Mouse (Mus musculus) midbrain, embryonic 14.5 days (tissue): Measurements from ENCODE around the gene Adcy7. TPM values are rescaled to one million over a fixed set of nuclear protein-coding genes. Genes with fewer than 3 reads are reported as not detected.

Experiments
- ATAC-seq: fragments of 200-750 bp; cut with Nextera tagmentation; 2 replicates; pipeline ENCODE4 v1.8.0; 2017; ENCODE audit warnings: moderate number of reproducible peaks, moderate library complexity; ENCODE audit not compliant: low FRiP score, low TSS enrichment
- DNase-seq: peaks from one replicate; pipeline ENCODE4 v3.0.0-alpha.2; 2015
- H3K27ac ChIP-seq: fragments of 300-500 bp; sonication (generic); replicated peaks from 2 replicates; pipeline ENCODE4 v1.5.1; 2014; ENCODE audit warnings: mild to moderate bottlenecking, low read depth, low read length, moderate library complexity
- H3K27me3 ChIP-seq: fragments of 300-500 bp; sonication (generic); 2 replicates; pipeline ENCODE4 v1.6.1; 2014; ENCODE audit warnings: low read length, control low read depth, mixed read lengths; ENCODE audit not compliant: control insufficient read depth, insufficient read depth
- H3K36me3 ChIP-seq: fragments of 300-500 bp; sonication (generic); 2 replicates; pipeline ENCODE4 v1.6.1; 2014; ENCODE audit warnings: low read length, control low read depth; ENCODE audit not compliant: control insufficient read depth, insufficient read depth
- H3K4me1 ChIP-seq: fragments of 300-500 bp; sonication (generic); 2 replicates; pipeline ENCODE4 v1.6.1; 2014; ENCODE audit warnings: mild to moderate bottlenecking, antibody characterized with exemption, low read length, control low read depth; ENCODE audit not compliant: control insufficient read depth, insufficient read depth
- H3K4me2 ChIP-seq: fragments of 300-500 bp; sonication (generic); 2 replicates; pipeline ENCODE4 v1.6.1; 2014; ENCODE audit warnings: mild to moderate bottlenecking, low read length, moderate library complexity
- H3K4me3 ChIP-seq: fragments of 300-500 bp; sonication (generic); replicated peaks from 2 replicates; pipeline ENCODE4 v1.5.1; 2014; ENCODE audit warnings: low read depth, low read length
- H3K9ac ChIP-seq: fragments of 300-500 bp; sonication (generic); replicated peaks from 2 replicates; pipeline ENCODE4 v1.6.1; 2014; ENCODE audit warnings: mild to moderate bottlenecking, low read length, moderate library complexity
- H3K9me3 ChIP-seq: fragments of 300-500 bp; sonication (generic); 2 replicates; pipeline ENCODE4 v1.6.1; 2016; ENCODE audit warnings: low read length, control low read depth, mixed read lengths; ENCODE audit not compliant: control insufficient read depth
- WGBS: fragments of 180-500 bp; shearing (Covaris S2); extraction: QIAGEN DNeasy Blood & Tissue Kit; methylation state at CpG from one replicate; pipeline ENCODE4 v1.1.7; 2014; 5-methylcytosine and 5-hydroxymethylcytosine counted together
- polyA plus RNA-seq: library from polyadenylated mRNA; unstranded; fragments of >200 nt; fragmentation: Nextera tagmentation; extraction: Ambion mirVana; gene quantifications from 2 replicates; pipeline ENCODE4 v1.2.1, GENCODE M21; 2014

The Adcy7 gene
- polyA plus RNA-seq, 1 experiment from 2014 or later, result 2.6 TPM

DNA sequence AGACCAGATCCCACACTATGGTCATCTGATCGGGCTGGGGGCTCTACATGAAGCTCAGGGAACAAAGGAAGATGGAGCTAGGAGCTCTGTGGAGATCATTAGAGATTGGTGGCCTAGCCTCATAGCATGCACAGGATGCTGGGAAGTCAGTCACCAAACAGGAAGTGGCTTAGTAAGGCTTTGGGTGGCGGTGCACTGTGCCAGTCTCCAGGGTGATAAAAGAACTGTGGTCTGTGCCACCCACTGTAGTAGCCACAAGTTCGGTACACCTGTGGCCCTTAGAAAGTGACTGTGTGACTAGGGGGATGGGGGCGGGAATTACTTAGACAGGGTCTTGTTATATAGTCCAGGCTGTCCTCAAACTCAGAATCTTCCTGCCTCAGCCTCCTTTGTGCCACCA, 33.6 kb downstream of the Adcy7 start:
- ATAC-seq (no peak), DNase-seq (no peak)
- 89% methylated on average over 4 of the region's 4 CpGs for WGBS
- Histone ChIP-seq H3K9ac (no peak overlapping the region), H3K4me2 (no peak overlapping the region), H3K27me3 (no peaks in the 10 kb centered on the region), H3K27ac (no peak overlapping the region), H3K36me3 (no peaks in the 10 kb centered on the region), H3K4me1 (peaks cover 5% of the 10 kb centered on the region; the same call in 1 of the 2 replicates), H3K4me3 (no peak overlapping the region), H3K9me3 (no peaks in the 10 kb centered on the region)

- H3K4me2 ChIP-seq, result no peak overlapping the region
- ATAC-seq (no peak), DNase-seq (no peak)
- H3K4me3 ChIP-seq, result no peak overlapping the region
- no peak overlapping the region for H3K9ac ChIP-seq
- 68% methylated on average over 14 of the region's 14 CpGs for WGBS
- H3K9me3 ChIP-seq, result no peaks in the 10 kb centered on the region
- H3K36me3 ChIP-seq, result no peaks in the 10 kb centered on the region
- no peak overlapping the region for H3K27ac ChIP-seq
- no peaks in the 10 kb centered on the region for H3K27me3 ChIP-seq
- H3K4me1 ChIP-seq, result peaks cover 5% of the 10 kb centered on the region; the same call in 1 of the 2 replicates
Observed at GRCm38 (mm10) chr8:88306511-88306910, 34.3 kb downstream of the Adcy7 start.

DNA sequence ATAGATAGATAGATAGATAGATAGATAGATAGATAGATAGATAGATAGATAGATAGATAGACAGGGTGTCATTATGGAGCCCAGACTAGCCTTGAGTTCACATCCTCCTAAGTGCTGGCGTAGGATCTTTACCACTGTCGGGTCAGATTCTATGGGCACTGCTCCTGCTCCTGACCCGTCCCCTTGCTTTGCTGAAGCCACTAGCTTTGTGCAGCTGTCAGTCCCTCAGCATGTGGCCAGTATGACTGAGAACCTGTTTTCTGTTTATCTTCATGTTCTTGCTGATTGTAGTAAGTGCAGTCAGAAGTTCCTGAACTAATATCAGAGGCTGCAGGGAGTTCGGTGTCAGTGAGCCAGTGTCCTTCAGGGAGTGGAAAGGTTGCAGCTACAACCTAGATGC, 35.5 kb downstream of the Adcy7 start:
- Histone ChIP-seq H3K27ac (no peak overlapping the region), H3K4me2 (no peak overlapping the region), H3K4me3 (no peak overlapping the region), H3K9me3 (no peaks in the 10 kb centered on the region), H3K9ac (no peak overlapping the region), H3K36me3 (no peaks in the 10 kb centered on the region), H3K27me3 (no peaks in the 10 kb centered on the region), H3K4me1 (no peaks in the 10 kb centered on the region)
- 89% methylated on average over 4 of the region's 4 CpGs for WGBS
- ATAC-seq (no peak), DNase-seq (no peak)

- WGBS, result 77% methylated on average over 10 of the region's 10 CpGs
Observed at GRCm38 (mm10) chr8:88309274-88309873, 37.2 kb downstream of the Adcy7 start.

DNA sequence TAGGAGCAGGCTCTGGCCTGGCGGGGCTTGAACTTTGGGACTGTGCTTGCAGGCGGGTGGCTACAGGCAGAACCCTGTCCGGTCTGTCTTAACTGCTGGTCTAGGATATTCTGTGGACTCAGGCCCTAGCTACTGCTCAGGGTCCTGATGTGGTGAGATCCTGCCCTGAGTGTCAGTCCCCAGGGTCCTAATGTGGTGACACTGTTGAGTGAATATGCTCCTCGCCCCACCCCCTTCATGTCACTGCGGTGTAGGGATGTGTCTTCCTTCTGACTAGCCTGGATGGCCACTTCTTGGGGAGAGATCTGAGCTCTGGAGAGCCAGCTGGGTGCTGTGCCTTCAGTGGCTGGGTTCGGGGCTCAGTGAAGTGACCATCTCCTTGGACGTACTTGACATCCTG, 37.7 kb downstream of the Adcy7 start:
- 89% methylated on average over 7 of the region's 7 CpGs for WGBS

More at GRCm38 (mm10) chr8:88309274-88309873, 37.2 kb downstream of the Adcy7 start:
- Histone ChIP-seq H3K4me1 (no peaks in the 10 kb centered on the region), H3K4me3 (no peak overlapping the region), H3K9ac (no peak overlapping the region), H3K27ac (no peak overlapping the region), H3K9me3 (no peaks in the 10 kb centered on the region), H3K4me2 (no peak overlapping the region), H3K27me3 (no peaks in the 10 kb centered on the region), H3K36me3 (no peaks in the 10 kb centered on the region)
- DNase-seq, result no peak
- no peak for ATAC-seq

GRCm38 (mm10) chr8:88310286-88310685, 38.1 kb downstream of the Adcy7 start:
- Histone ChIP-seq H3K9ac (no peak overlapping the region), H3K9me3 (no peaks in the 10 kb centered on the region), H3K36me3 (no peaks in the 10 kb centered on the region), H3K4me1 (no peaks in the 10 kb centered on the region), H3K27ac (no peak overlapping the region), H3K4me3 (no peak overlapping the region), H3K4me2 (no peak overlapping the region), H3K27me3 (no peaks in the 10 kb centered on the region)
- 94% methylated on average over 13 of the region's 13 CpGs for WGBS
- no peak for ATAC-seq
- no peak for DNase-seq

More for the DNA sequence above, 37.7 kb downstream of the Adcy7 start:
- Histone ChIP-seq H3K4me2 (no peak overlapping the region), H3K27me3 (no peaks in the 10 kb centered on the region), H3K9ac (no peak overlapping the region), H3K9me3 (no peaks in the 10 kb centered on the region), H3K4me3 (no peak overlapping the region), H3K4me1 (no peaks in the 10 kb centered on the region), H3K36me3 (no peaks in the 10 kb centered on the region), H3K27ac (no peak overlapping the region)
- ATAC-seq, result no peak
- DNase-seq, result no peak

GRCm38 (mm10) chr8:88312966-88313365, 40.8 kb downstream of the Adcy7 start:
- no peak for DNase-seq
- no peaks in the 10 kb centered on the region for H3K36me3 ChIP-seq
- 80% methylated on average over 8 of the region's 8 CpGs for WGBS
- no peak for ATAC-seq
- H3K9me3 ChIP-seq, result no peaks in the 10 kb centered on the region
- H3K27ac ChIP-seq, result no peak overlapping the region
- no peaks in the 10 kb centered on the region for H3K27me3 ChIP-seq
- no peak overlapping the region for H3K4me3 ChIP-seq
- no peak overlapping the region for H3K4me2 ChIP-seq
- H3K4me1 ChIP-seq, result peaks cover 7% of the 10 kb centered on the region; the same call in 1 of the 2 replicates
- no peak overlapping the region for H3K9ac ChIP-seq

DNA sequence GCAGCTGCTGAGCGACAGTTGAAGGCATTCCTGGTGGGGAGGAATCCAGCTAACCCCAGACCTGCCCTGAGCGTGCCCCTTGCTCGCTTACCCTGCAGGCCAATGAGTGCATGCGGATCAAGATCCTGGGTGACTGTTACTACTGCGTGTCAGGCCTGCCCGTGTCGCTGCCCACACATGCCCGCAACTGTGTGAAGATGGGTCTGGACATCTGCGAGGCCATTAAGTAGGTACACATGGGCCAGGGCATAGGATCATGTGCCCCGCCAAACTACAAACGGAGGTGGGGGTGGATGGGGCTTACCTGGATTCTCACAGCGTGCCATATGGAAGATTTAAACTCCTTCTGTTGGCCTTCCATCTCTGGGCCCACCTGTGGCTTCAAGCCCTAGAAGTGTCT, 41.8 kb downstream of the Adcy7 start:
- Histone ChIP-seq H3K9me3 (no peaks in the 10 kb centered on the region), H3K27ac (no peak overlapping the region), H3K4me2 (no peak overlapping the region), H3K27me3 (no peaks in the 10 kb centered on the region), H3K9ac (no peak overlapping the region), H3K36me3 (no peaks in the 10 kb centered on the region), H3K4me1 (peaks cover 7% of the 10 kb centered on the region; the same call in 1 of the 2 replicates), H3K4me3 (no peak overlapping the region)
- ATAC-seq (no peak), DNase-seq (no peak)
- 91% methylated on average over 12 of the region's 12 CpGs for WGBS

DNA sequence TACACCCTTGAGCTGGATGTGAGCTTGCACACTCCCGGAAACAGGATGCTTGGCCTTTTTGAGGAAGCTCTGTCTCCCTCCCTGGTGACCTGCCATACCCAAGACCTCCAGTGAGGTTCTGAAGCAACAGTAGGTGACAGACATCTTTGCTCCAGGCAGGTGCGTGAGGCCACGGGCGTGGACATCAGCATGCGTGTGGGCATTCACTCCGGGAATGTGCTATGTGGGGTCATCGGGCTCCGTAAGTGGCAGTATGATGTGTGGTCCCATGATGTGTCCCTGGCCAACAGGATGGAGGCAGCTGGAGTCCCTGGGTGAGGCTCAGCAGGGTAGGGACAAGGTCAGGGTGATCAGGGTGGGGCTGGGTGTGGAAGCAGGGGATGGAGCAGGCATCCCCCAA, 43.1 kb downstream of the Adcy7 start:
- ATAC-seq (no peak), DNase-seq (no peak)
- 97% methylated on average over 8 of the region's 8 CpGs for WGBS

More for the DNA sequence above, 43.1 kb downstream of the Adcy7 start:
- no peaks in the 10 kb centered on the region for H3K9me3 ChIP-seq
- no peak overlapping the region for H3K4me3 ChIP-seq
- H3K9ac ChIP-seq, result no peak overlapping the region
- no peaks in the 10 kb centered on the region for H3K36me3 ChIP-seq
- H3K4me1 ChIP-seq, result peaks cover 7% of the 10 kb centered on the region; the same call in 1 of the 2 replicates
- no peak overlapping the region for H3K4me2 ChIP-seq
- H3K27me3 ChIP-seq, result no peaks in the 10 kb centered on the region
- no peak overlapping the region for H3K27ac ChIP-seq
